Comparison of ENCODE assay signal across 12 mouse cellular contexts in genomic region chr2:31473941-31474340, GRCm38 (mm10). TPM values are rescaled to one million over a fixed set of nuclear protein-coding genes. Genes with fewer than 3 reads are reported as not detected.
DNase-seq lines count a peak whose midpoint lies in the region; ATAC-seq and TF ChIP-seq lines count a peak whose summit lies in the region.
"Had no signal": no experiment of that assay in that cellular context is flagged by ENCODE, and none has a peak within 500 bp of the region (broad histone marks: within the 10 kb centered on the region; RNA-seq: fewer than 3 reads in every experiment).

No protein-coding gene starts in this region.

- peak overlapping the region; percentile 43 for H3K4me3 ChIP-seq in kidney, adult 2 months (ENCODE audit: insufficient read depth, low read depth, low read length)
- H3K4me3 ChIP-seq in kidney, embryonic 14.5 days (ENCODE audit: low read length) = no peak overlapping the region
- no peak overlapping the region for H3K4me3 ChIP-seq in bone marrow, adult 2 months (replicated peaks; ENCODE audit: control insufficient read depth, low read depth, low read length)
- H3K4me3 ChIP-seq: embryonic facial prominence, embryonic 12.5 days had no signal

- peak; percentile 71 for TF ChIP-seq CTCF in kidney, adult 2 months (conservative IDR thresholded peaks at IDR 0.05; ENCODE audit: insufficient read depth, insufficient read length, low read depth, low read length)
- peak; percentile 63 for TF ChIP-seq CTCF in bone marrow, adult 2 months (IDR thresholded peaks at IDR 0.05; ENCODE audit: control insufficient read depth, insufficient read depth, low read length)

- no peak for ATAC-seq in kidney, embryonic 14.5 days (ENCODE audit: low FRiP score, low TSS enrichment)
- ATAC-seq in megakaryocyte progenitor cell, adult 5-6 weeks (replicated peaks; ENCODE audit: poor library complexity) = no peak
- ATAC-seq: intestine, embryonic 16.5 days had no signal

- no peaks in the 10 kb centered on the region for H3K27me3 ChIP-seq in kidney, adult 2 months (replicated peaks; ENCODE audit: control insufficient read depth, insufficient read depth, low read length)
- peaks cover 11% of the 10 kb centered on the region for H3K27me3 ChIP-seq in kidney, embryonic 14.5 days (ENCODE audit: control insufficient read depth, insufficient read depth, low read length)

- peaks cover 7% of the 10 kb centered on the region; the same call in 1 of the 2 replicates for H3K4me1 ChIP-seq in kidney, adult 2 months (ENCODE audit: control insufficient read depth, insufficient read depth, low read length)
- H3K4me1 ChIP-seq in kidney, embryonic 14.5 days (ENCODE audit: control insufficient read depth, insufficient read depth, low read length) = peaks cover 5% of the 10 kb centered on the region; the same call in 1 of the 2 replicates
- no peaks in the 10 kb centered on the region; the same call in 1 of the 2 replicates for H3K4me1 ChIP-seq in bone marrow, adult 2 months (ENCODE audit: control insufficient read depth, insufficient read depth, low read length)

- H3K4me2 ChIP-seq in kidney, embryonic 14.5 days (replicated peaks; ENCODE audit: low read depth, low read length) = no peak overlapping the region
- H3K4me2 ChIP-seq: embryonic facial prominence, embryonic 12.5 days had no signal

- peak; percentile 64 for DNase-seq in kidney, adult 2 months
- peak; percentile 60 for DNase-seq in thymus, postnatal 14 days
- no peak for DNase-seq in thymus, postnatal 0 days (ENCODE audit: low spot score)
- DNase-seq in thymus, postnatal 36 days = peak; percentile 47 to 49
- DNase-seq in gastrocnemius, postnatal 36 days = no peak
- DNase-seq: cerebellum, adult 8-10 months; heart, postnatal 10 days had no signal

- H3K27ac ChIP-seq in kidney, adult 2 months (ENCODE audit: insufficient read depth, low read depth, low read length) = no peak overlapping the region
- no peak overlapping the region for H3K27ac ChIP-seq in kidney, embryonic 14.5 days (ENCODE audit: low read depth, low read length)
- H3K27ac ChIP-seq in bone marrow, adult 2 months (ENCODE audit: control insufficient read depth, insufficient read depth, low read depth, low read length, poor library complexity) = no peak overlapping the region
- H3K27ac ChIP-seq: embryonic facial prominence, embryonic 12.5 days had no signal

- H3K9me3 ChIP-seq in kidney, embryonic 14.5 days (ENCODE audit: control insufficient read depth, low read length) = no peaks in the 10 kb centered on the region
- H3K9me3 ChIP-seq: embryonic facial prominence, embryonic 12.5 days had no signal

- H3K36me3 ChIP-seq in kidney, adult 2 months (ENCODE audit: control insufficient read depth, insufficient read depth, low read length) = peaks cover 8% of the 10 kb centered on the region; the same call in 1 of the 2 replicates
- H3K36me3 ChIP-seq in kidney, embryonic 14.5 days (ENCODE audit: control insufficient read depth, insufficient read depth, low read length) = no peaks in the 10 kb centered on the region
- H3K36me3 ChIP-seq: embryonic facial prominence, embryonic 12.5 days had no signal

- no peak overlapping the region for H3K9ac ChIP-seq in kidney, embryonic 14.5 days (ENCODE audit: low read depth, low read length)
- H3K9ac ChIP-seq: embryonic facial prominence, embryonic 12.5 days had no signal

- TF ChIP-seq POLR2A in kidney, adult 2 months (IDR thresholded peaks at IDR 0.05; ENCODE audit: low read depth, low read length) = no peak
- TF ChIP-seq POLR2A in bone marrow, adult 2 months (IDR thresholded peaks at IDR 0.05; ENCODE audit: borderline replicate concordance, control insufficient read depth, low read depth, low read length) = no peak

- intact Hi-C loops in gastrocnemius, postnatal 36 days (cut with DNase I) = no loop called here

- 63% methylated on average over 4 of the region's 4 CpGs for whole genome bisulfite sequencing in kidney, adult 2 months
- 72% methylated on average over 4 of the region's 4 CpGs for WGBS in kidney, embryonic 14.5 days
- WGBS in bone marrow, adult 2 months = 76% methylated on average over 4 of the region's 4 CpGs

RNA-seq across cellular contexts. Expression of gene Ass1, which starts 3.9 kb away (rescaled TPM):
- polyA plus RNA-seq in kidney, adult 2 months (2012; rRNA removed) = 2,247 and 2,656 TPM in 2 replicates
- 13.8 and 20.3 TPM in 2 replicates for polyA plus RNA-seq in kidney, embryonic 14.5 days (2014; fragmentation: Nextera tagmentation; extraction: Ambion mirVana)
- polyA plus RNA-seq in thymus, postnatal 0 days (2015; fragmentation: Nextera tagmentation; extraction: Ambion mirVana) = 23.9 and 24.1 TPM in 2 replicates
- 8.9 and 43.7 TPM in 2 replicates for polyA plus RNA-seq in bone marrow, adult 2 months (2011; ENCODE audit: insufficient read depth, insufficient read length, low replicate concordance, missing spikeins)
- total RNA-seq in megakaryocyte progenitor cell, adult 5-6 weeks (2015) = 78.4 and 100 TPM in 2 replicates
- total RNA-seq in megakaryocyte progenitor cell, adult 5-6 weeks (2017) = 118 and 127 TPM in 2 replicates
- 1 to 10 TPM; 1.9 to 2.1 TPM for total RNA-seq in gastrocnemius, postnatal 36 days (2021)

Comparison
In these comparisons a context has a peak if more than half of its experiments do, and no peak if none do; other contexts are left out.
1. DNase-seq: peak in kidney, adult 2 months (single experiment), thymus, postnatal 14 days (single experiment) and thymus, postnatal 36 days (2 of 2); none in thymus, postnatal 0 days (single experiment) and gastrocnemius, postnatal 36 days (0 of 2).
2. RNA of gene Ass1, which starts 3.9 kb away (polyA plus RNA-seq): 2,247 to 2,656 TPM in kidney, adult 2 months; 8.9 to 43.7 TPM in bone marrow, adult 2 months, 23.9 to 24.1 TPM in thymus, postnatal 0 days and 13.8 to 20.3 TPM in kidney, embryonic 14.5 days; every median in the first group is over 10 times any median in the second.